Mouse (Mus musculus) G1E (cell line): ENCODE measurements around the gene Mxra7.
A peak's percentile ranks its signal among the peaks of the same experiment; 100 is the strongest.

ENCODE experiments used
- CTCF ChIP-seq: IDR thresholded peaks from 2 replicates; pipeline ENCODE4 v1.5.1; 2012; ENCODE audit warnings: low read depth, low read length, inconsistent platforms, mixed read lengths
- GATA1 ChIP-seq: IDR thresholded peaks from 2 replicates; pipeline ENCODE4 v1.6.1; 2012; ENCODE audit warnings: borderline replicate concordance, low read length, inconsistent platforms, mixed read lengths
- POLR2AphosphoS5 ChIP-seq: IDR thresholded peaks from 2 replicates; pipeline ENCODE4 v1.6.1; 2012; ENCODE audit warnings: low read depth, low read length, inconsistent platforms; ENCODE audit not compliant: insufficient replicate concordance
- TAL1 ChIP-seq: conservative IDR thresholded peaks from 2 replicates; pipeline ENCODE4 v1.6.1; 2012; ENCODE audit warnings: low read depth, low read length, inconsistent platforms, mixed read lengths

- TF ChIP-seq CTCF (no peak), POLR2AphosphoS5 (peak; percentile 97), GATA1 (no peak), TAL1 (no peak)
These were observed 25.2 kb upstream of the Mxra7 start, which contains the start of gene Srsf2 for GRCm38 (mm10) chr11:116852891-116853511.
